Mouse (Mus musculus): Measurements from ENCODE around the gene Vps8. TPM values are rescaled to one million over a fixed set of nuclear protein-coding genes. Genes with fewer than 3 reads are reported as not detected.

Gene Vps8
- 22.4 TPM for polyA plus RNA-seq (2015; fragmentation: Illumina TruSeq; extraction: RNeasy Lipid Tissue Mini Kit (QIAGEN cat#74804); ENCODE audit: insufficient read depth, low replicate concordance)

DNA sequence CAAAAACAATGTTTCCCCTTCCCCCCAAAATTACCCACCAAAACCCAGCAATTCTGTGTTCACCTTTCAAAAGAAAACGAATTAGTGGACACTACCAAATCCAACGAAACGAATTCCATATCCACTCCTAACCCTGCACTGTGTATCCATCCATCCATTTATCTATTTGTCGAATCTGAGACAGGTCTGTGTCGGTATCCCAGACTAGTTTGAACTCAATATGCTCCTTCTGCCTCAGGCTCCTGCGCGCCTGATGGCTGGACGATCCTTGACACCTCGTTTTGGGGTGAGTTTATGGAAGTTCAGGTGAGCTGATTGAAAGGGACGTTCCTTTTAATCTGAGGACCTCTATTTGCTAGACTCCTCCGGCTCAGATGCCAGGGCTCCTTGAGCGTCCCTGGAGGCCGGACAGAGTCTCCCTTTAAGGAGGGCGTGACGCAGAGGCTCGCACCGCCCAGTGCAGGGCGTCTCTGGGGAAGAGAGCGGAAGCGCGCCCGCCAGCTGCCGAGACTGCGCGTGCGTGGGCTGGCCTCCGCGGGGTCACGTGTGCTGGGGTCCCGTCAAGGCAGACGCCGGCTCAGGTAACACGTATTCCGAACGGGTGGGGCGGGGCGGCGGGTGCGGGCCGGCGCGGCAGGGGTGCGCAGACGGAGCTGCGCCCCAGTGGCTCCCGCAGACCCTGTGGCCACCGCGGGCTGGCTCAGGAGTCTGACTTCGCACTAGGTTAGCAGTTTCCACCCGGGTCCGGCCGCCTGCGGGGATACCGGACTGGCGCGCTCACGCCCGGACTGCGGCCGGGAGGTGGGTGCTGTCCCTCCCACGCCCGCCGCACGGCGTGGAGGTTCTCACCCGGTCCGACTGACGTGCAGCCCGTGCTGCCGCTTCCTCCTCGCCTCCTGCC lies at the start of gene Vps8:
Gene Vps8 (plus strand): TSS at position 474 of the 901 bp plus-strand sequence.

Other genes with a start within 250 kb of the Vps8 start
- 0.69 TPM for gene Ephb3, start 218.4 kb upstream of the Vps8 start, polyA plus RNA-seq (2015; fragmentation: Illumina TruSeq; extraction: RNeasy Lipid Tissue Mini Kit (QIAGEN cat#74804); ENCODE audit: insufficient read depth, low replicate concordance)

All from spleen, adult 10 weeks (tissue).